Mouse (Mus musculus) G1E (cell line): ENCODE results near the gene Qprt. TPM values are rescaled to one million over a fixed set of nuclear protein-coding genes. Genes with fewer than 3 reads are reported as not detected.

Experiments used
- ATAC-seq: 2 replicates; pipeline ENCODE4 v1.8.0; 2016; ENCODE audit warnings: mild to moderate bottlenecking; ENCODE audit not compliant: insufficient number of reproducible peaks, poor library complexity, low FRiP score, severe bottlenecking; ENCODE audit errors: extremely low read depth
- DNase-seq: peaks from one replicate; pipeline ENCODE4 v3.0.0; 2012; ENCODE audit warnings: low spot score
- H3K27me3 ChIP-seq: 2 replicates; pipeline ENCODE4 v1.6.1; 2012; ENCODE audit warnings: mild to moderate bottlenecking, low read length, inconsistent platforms; ENCODE audit not compliant: insufficient read depth
- H3K36me3 ChIP-seq: replicated peaks from 2 replicates; pipeline ENCODE3; 2012; ENCODE audit warnings: mild to moderate bottlenecking, inconsistent platforms
- H3K4me1 ChIP-seq: 2 replicates; pipeline ENCODE4 v1.6.1; 2012; ENCODE audit warnings: low read depth, low read length, inconsistent platforms, mixed read lengths; ENCODE audit not compliant: insufficient read depth
- H3K4me3 ChIP-seq: 2 replicates; pipeline ENCODE4 v1.5.1; 2012; ENCODE audit warnings: low read depth, mild to moderate bottlenecking, inconsistent platforms, low read length, moderate library complexity, mixed read lengths
- H3K9me3 ChIP-seq: replicated peaks from 2 replicates; pipeline ENCODE4 v1.6.1; 2012; ENCODE audit warnings: inconsistent platforms
- CTCF ChIP-seq: IDR thresholded peaks from 2 replicates; pipeline ENCODE4 v1.5.1; 2012; ENCODE audit warnings: low read depth, low read length, inconsistent platforms, mixed read lengths
- GATA1 ChIP-seq: IDR thresholded peaks from 2 replicates; pipeline ENCODE4 v1.6.1; 2012; ENCODE audit warnings: borderline replicate concordance, low read length, inconsistent platforms, mixed read lengths
- GATA2 ChIP-seq: IDR thresholded peaks from 2 replicates; pipeline ENCODE4 v1.6.1; 2012; ENCODE audit warnings: low read depth, low read length, inconsistent platforms, borderline replicate concordance
- POLR2AphosphoS5 ChIP-seq: IDR thresholded peaks from 2 replicates; pipeline ENCODE4 v1.6.1; 2012; ENCODE audit warnings: low read depth, low read length, inconsistent platforms; ENCODE audit not compliant: insufficient replicate concordance
- TAL1 ChIP-seq: conservative IDR thresholded peaks from 2 replicates; pipeline ENCODE4 v1.6.1; 2012; ENCODE audit warnings: low read depth, low read length, inconsistent platforms, mixed read lengths
- polyA plus RNA-seq: library from polyadenylated mRNA; stranded (reverse); fragments of >175 nt; gene quantifications from 2 replicates; pipeline ENCODE4 v1.2.3, GENCODE M21; 2012
- total RNA-seq, 2 experiments: library from RNA; stranded (forward) in 1 of 2; stranded (reverse) in 1 of 2; fragments of 200-1000 nt in 1 of 2; fragments of >200 nt in 1 of 2; fragmentation: Nextera tagmentation in 1 of 2; gene quantifications; 2 replicates each; pipeline ENCODE4 v1.2.3; 2014 to 2017

Gene Qprt
- 4.5 and 8.0 TPM in 2 replicates for total RNA-seq (2014; fragmentation: Nextera tagmentation)
- 2.0 and 3.7 TPM in 2 replicates for total RNA-seq (2017)
- polyA plus RNA-seq = 1.2 and 1.9 TPM in 2 replicates

- peaks cover 76% of the 10 kb centered on the region for H3K36me3 ChIP-seq
- peaks cover 36% of the 10 kb centered on the region for H3K4me1 ChIP-seq
- no peak for TF ChIP-seq GATA2
- no peak for TF ChIP-seq TAL1
- no peak for TF ChIP-seq POLR2AphosphoS5
- TF ChIP-seq CTCF = no peak
- TF ChIP-seq GATA1 = no peak
- H3K4me3 ChIP-seq = no peak within 1 kb of the TSS
- no peaks in the 10 kb centered on the region for H3K27me3 ChIP-seq
- H3K9me3 ChIP-seq = peaks cover 7% of the 10 kb centered on the region
- DNase-seq = no peak
- ATAC-seq = no peak
Measured at GRCm38 (mm10) chr7:127121911-127122270, at the start of gene Qprt. Gene Qprt, minus strand, starts transcription at chr7:127122226.

DNA sequence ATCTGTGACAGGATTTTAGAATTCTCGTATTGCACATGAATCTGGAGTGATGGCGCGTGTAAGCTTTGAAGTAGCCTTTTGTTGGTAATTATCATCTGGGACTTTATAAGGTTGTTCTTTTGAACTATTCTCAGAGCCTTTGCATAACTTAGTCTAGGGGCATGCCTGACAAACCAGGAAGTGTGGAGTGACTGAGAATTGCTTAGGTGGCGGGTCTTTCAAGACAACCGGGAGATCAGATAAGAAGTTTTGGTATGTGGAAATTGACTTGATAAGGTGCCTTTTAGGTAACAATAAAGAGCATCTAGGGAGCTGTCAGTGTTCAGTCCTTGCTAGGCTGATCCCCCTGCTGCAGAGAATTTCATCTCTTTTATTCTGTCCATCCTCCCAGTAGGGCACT is 44.5 kb upstream of the Qprt start:
- ATAC-seq = no peak

GRCm38 (mm10) chr7:127165607-127166493 is 43.8 kb upstream of the Qprt start:
- no peak for DNase-seq
- TF ChIP-seq GATA1 (no peak), TAL1 (no peak), POLR2AphosphoS5 (no peak), GATA2 (no peak), CTCF (no peak)
- Histone ChIP-seq H3K9me3 (peaks cover 2% of the 10 kb centered on the region), H3K4me1 (peaks cover 51% of the 10 kb centered on the region), H3K36me3 (no peaks in the 10 kb centered on the region), H3K27me3 (no peaks in the 10 kb centered on the region), H3K4me3 (no peak overlapping the region)
- no peak for ATAC-seq

More for the DNA sequence above, 44.5 kb upstream of the Qprt start:
- no peak for TF ChIP-seq GATA2
- no peak for TF ChIP-seq POLR2AphosphoS5
- no peak for TF ChIP-seq GATA1
- no peak for TF ChIP-seq TAL1
- Histone ChIP-seq H3K4me1 (peaks cover 51% of the 10 kb centered on the region), H3K9me3 (peaks cover 2% of the 10 kb centered on the region), H3K4me3 (no peak overlapping the region), H3K36me3 (no peaks in the 10 kb centered on the region), H3K27me3 (no peaks in the 10 kb centered on the region)
- DNase-seq = no peak

GRCm38 (mm10) chr7:127164002-127164401 is 42.0 kb upstream of the Qprt start:
- ATAC-seq (no peak), DNase-seq (no peak)
- TF ChIP-seq POLR2AphosphoS5 (no peak), CTCF (no peak), GATA2 (no peak), GATA1 (no peak), TAL1 (no peak)
- Histone ChIP-seq H3K36me3 (no peaks in the 10 kb centered on the region), H3K9me3 (peaks cover 2% of the 10 kb centered on the region), H3K27me3 (no peaks in the 10 kb centered on the region), H3K4me1 (peaks cover 50% of the 10 kb centered on the region), H3K4me3 (no peak overlapping the region)

- no peak for DNase-seq
- peaks cover 2% of the 10 kb centered on the region for H3K9me3 ChIP-seq
- no peaks in the 10 kb centered on the region for H3K36me3 ChIP-seq
- peaks cover 51% of the 10 kb centered on the region for H3K4me1 ChIP-seq
- H3K27me3 ChIP-seq = no peaks in the 10 kb centered on the region
- TF ChIP-seq POLR2AphosphoS5 (no peak), GATA1 (no peak), TAL1 (no peak), CTCF (no peak), GATA2 (no peak)
- H3K4me3 ChIP-seq = no peak overlapping the region
- ATAC-seq = no peak
Measured at GRCm38 (mm10) chr7:127162546-127162945, 40.5 kb upstream of the Qprt start.

- H3K27me3 ChIP-seq = no peaks in the 10 kb centered on the region; the same call in 1 of the 2 replicates
- no peaks in the 10 kb centered on the region for H3K36me3 ChIP-seq
- H3K4me3 ChIP-seq = no peak overlapping the region
- H3K9me3 ChIP-seq = no peaks in the 10 kb centered on the region
- TF ChIP-seq TAL1 (no peak), CTCF (no peak), GATA2 (no peak), POLR2AphosphoS5 (no peak)
- H3K4me1 ChIP-seq = peaks cover 47% of the 10 kb centered on the region
- DNase-seq (no peak), ATAC-seq (no peak)
Measured at GRCm38 (mm10) chr7:127157548-127157947, 35.5 kb upstream of the Qprt start.
